Comparison of ENCODE assay signal across 27 mouse cellular contexts in the genomic region with DNA sequence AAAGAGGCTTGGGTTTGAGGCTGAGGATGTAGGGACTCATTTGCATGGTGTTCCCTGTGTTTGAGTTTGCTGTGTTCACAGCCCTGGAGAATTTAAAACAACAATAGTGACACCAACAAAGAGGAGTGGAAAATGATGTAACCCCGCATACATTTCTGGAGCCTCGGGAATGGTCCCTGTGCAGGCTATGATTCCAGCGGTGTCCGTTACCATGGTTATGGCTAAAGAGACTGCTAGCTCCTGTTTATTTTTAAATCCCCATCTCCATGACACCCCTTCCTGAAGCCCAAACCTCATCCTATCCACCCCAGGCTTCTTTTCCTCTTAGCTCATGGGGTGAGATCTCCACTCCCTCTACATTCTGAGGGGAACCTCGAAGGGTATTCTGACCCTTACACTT. TPM values are rescaled to one million over a fixed set of nuclear protein-coding genes. Genes with fewer than 3 reads are reported as not detected.
DNase-seq lines count a peak whose midpoint lies in the region; ATAC-seq and TF ChIP-seq lines count a peak whose summit lies in the region.
"Had no signal": no experiment of that assay in that cellular context is flagged by ENCODE, and none has a peak within 500 bp of the region (broad histone marks: within the 10 kb centered on the region; RNA-seq: fewer than 3 reads in every experiment).

No protein-coding gene starts in this region.

- H3K27ac ChIP-seq in hindbrain, embryonic 16.5 days (ENCODE audit: low read depth, low read length): no peak overlapping the region
- H3K27ac ChIP-seq in hindbrain, embryonic 12.5 days: no peak overlapping the region
- H3K27ac ChIP-seq: embryonic facial prominence, embryonic 12.5 days; intestine, embryonic 15.5 days; kidney, postnatal 0 days; limb, embryonic 13.5 days; liver, embryonic 15.5 days; neural tube, embryonic 13.5 days had no signal

- no peak for TF ChIP-seq CTCF in brain, embryonic 14.5 days (IDR thresholded peaks at IDR 0.05; ENCODE audit: borderline replicate concordance, extremely low read depth, insufficient read depth, insufficient read length)

- peak; percentile 7 for DNase-seq in embryo, embryonic 10 days (ENCODE audit: low spot score)
- DNase-seq in embryo, embryonic 9.5 days (ENCODE audit: extremely low spot score): no peak
- DNase-seq in left cerebral cortex, postnatal 14 days (ENCODE audit: low spot score in 2 of 2): peak; percentile 40 to 74
- no peak for DNase-seq in left cerebral cortex, postnatal 4 days
- peak; percentile 47 for DNase-seq in brain, embryonic 14.5 days (ENCODE audit: low read depth)
- no peak for DNase-seq in heart, postnatal 36 days
- DNase-seq: adrenal gland, adult 2 months; cerebellum, adult 11 months; cerebellum, postnatal 36 days; heart, postnatal 14 days; thymus, adult 18-20 months had no signal

- no peak overlapping the region for H3K9ac ChIP-seq in hindbrain, embryonic 16.5 days (ENCODE audit: low read depth, low read length)
- no peak overlapping the region for H3K9ac ChIP-seq in hindbrain, embryonic 12.5 days
- H3K9ac ChIP-seq: embryonic facial prominence, embryonic 12.5 days; intestine, embryonic 15.5 days; limb, embryonic 13.5 days; liver, embryonic 15.5 days; neural tube, embryonic 13.5 days had no signal

- H3K4me2 ChIP-seq in hindbrain, embryonic 16.5 days (ENCODE audit: low read length): no peak overlapping the region
- no peak overlapping the region for H3K4me2 ChIP-seq in hindbrain, embryonic 12.5 days (replicated peaks)
- H3K4me2 ChIP-seq: embryonic facial prominence, embryonic 12.5 days; heart, embryonic 11.5 days; intestine, embryonic 15.5 days; limb, embryonic 13.5 days; liver, embryonic 15.5 days; neural tube, embryonic 13.5 days had no signal

- H3K9me3 ChIP-seq in hindbrain, embryonic 16.5 days (ENCODE audit: control insufficient read depth, low read length): no peaks in the 10 kb centered on the region
- H3K9me3 ChIP-seq in hindbrain, embryonic 12.5 days (replicated peaks): no peaks in the 10 kb centered on the region
- H3K9me3 ChIP-seq: embryonic facial prominence, embryonic 12.5 days; intestine, embryonic 15.5 days; limb, embryonic 13.5 days; liver, embryonic 15.5 days; neural tube, embryonic 13.5 days had no signal

- no peak overlapping the region for H3K4me3 ChIP-seq in hindbrain, embryonic 16.5 days (ENCODE audit: low read length)
- no peak overlapping the region for H3K4me3 ChIP-seq in hindbrain, embryonic 12.5 days
- H3K4me3 ChIP-seq: embryonic facial prominence, embryonic 12.5 days; intestine, embryonic 15.5 days; limb, embryonic 13.5 days; liver, embryonic 15.5 days; neural tube, embryonic 13.5 days had no signal

- no peaks in the 10 kb centered on the region for H3K36me3 ChIP-seq in hindbrain, embryonic 16.5 days (ENCODE audit: control insufficient read depth, insufficient read depth, low read length)
- H3K36me3 ChIP-seq in hindbrain, embryonic 12.5 days: no peaks in the 10 kb centered on the region
- H3K36me3 ChIP-seq: embryonic facial prominence, embryonic 12.5 days; G1E; intestine, embryonic 15.5 days; limb, embryonic 13.5 days; liver, embryonic 15.5 days; neural tube, embryonic 13.5 days had no signal

- no peak for TF ChIP-seq POLR2A in brain, embryonic 14.5 days (IDR thresholded peaks at IDR 0.05; ENCODE audit: borderline replicate concordance, extremely low read depth, insufficient read depth, insufficient read length, poor library complexity, severe bottlenecking)

- no peaks in the 10 kb centered on the region for H3K27me3 ChIP-seq in hindbrain, embryonic 16.5 days (replicated peaks; ENCODE audit: control insufficient read depth, insufficient read depth, low read length)
- no peaks in the 10 kb centered on the region for H3K27me3 ChIP-seq in hindbrain, embryonic 12.5 days
- H3K27me3 ChIP-seq: embryonic facial prominence, embryonic 12.5 days; intestine, embryonic 15.5 days; limb, embryonic 13.5 days; liver, embryonic 15.5 days; neural tube, embryonic 13.5 days had no signal

- H3K4me1 ChIP-seq in hindbrain, embryonic 16.5 days (ENCODE audit: control insufficient read depth, insufficient read depth, low read depth, low read length): peaks cover 3% of the 10 kb centered on the region
- H3K4me1 ChIP-seq in hindbrain, embryonic 12.5 days: peaks cover 10% of the 10 kb centered on the region; the same call in 1 of the 2 replicates
- H3K4me1 ChIP-seq: intestine, embryonic 15.5 days; limb, embryonic 13.5 days; liver, embryonic 15.5 days had no signal

- intact Hi-C loops in left cerebral cortex, postnatal 14 days (cut with DNase I): no loop called here
- intact Hi-C loops in left cerebral cortex, postnatal 4 days (cut with DNase I): no loop called here
- intact Hi-C loops in heart, postnatal 36 days (cut with DNase I): no loop called here

- 0 out of 2 replicates have a peak, but pooled peaks have one; percentile 42 for ATAC-seq in hindbrain, embryonic 16.5 days
- ATAC-seq in hindbrain, embryonic 12.5 days (ENCODE audit: low FRiP score): no peak
- ATAC-seq: CD4-positive, CD25-positive, alpha-beta regulatory T cell, adult 4 months; intestine, embryonic 15.5 days; lung, postnatal 0 days had no signal

- 50% methylated on average over 5 of the region's 5 CpGs for WGBS in hindbrain, embryonic 16.5 days
- 66% methylated on average over 5 of the region's 5 CpGs for WGBS in hindbrain, embryonic 12.5 days

RNA-seq across cellular contexts. Expression of gene Gm4791, which starts 32.5 kb away (rescaled TPM):
- not detected in 2 replicates for polyA plus RNA-seq in hindbrain, embryonic 16.5 days (2015; fragmentation: Nextera tagmentation; extraction: Ambion mirVana)
- polyA plus RNA-seq in hindbrain, embryonic 12.5 days (2016; fragmentation: Nextera tagmentation; extraction: Ambion mirVana): not detected in 2 replicates
- total RNA-seq in left cerebral cortex, postnatal 14 days (2021): not detected
- total RNA-seq in left cerebral cortex, postnatal 4 days (2021): not detected
- not detected in 2 replicates for polyA plus RNA-seq in brain, embryonic 14.5 days (2012; rRNA removed)
- not detected for total RNA-seq in heart, postnatal 36 days (2021)
- total RNA-seq: adrenal gland, adult 2 months; G1E; heart, postnatal 14 days; layer of hippocampus, adult 8-10 months; megakaryocyte progenitor cell, adult 5-6 weeks had no signal
- polyA plus RNA-seq: adrenal gland, adult 2 months; CD4-positive, CD25-positive, alpha-beta regulatory T cell, adult 4 months; embryonic facial prominence, embryonic 12.5 days; G1E; gonadal fat pad, adult 2 months; heart, embryonic 11.5 days; intestine, embryonic 15.5 days; kidney, postnatal 0 days; liver, embryonic 15.5 days; lung, postnatal 0 days; neural tube, embryonic 13.5 days; small intestine, adult 2 months had no signal

Comparison
In these comparisons a context has a peak if more than half of its experiments do, and no peak if none do; other contexts are left out.
1. DNase-seq: peak in embryo, embryonic 10 days (single experiment), left cerebral cortex, postnatal 14 days (2 of 2) and brain, embryonic 14.5 days (single experiment); none in embryo, embryonic 9.5 days (single experiment), left cerebral cortex, postnatal 4 days (single experiment) and heart, postnatal 36 days (0 of 2).